Mouse (Mus musculus) intestine, embryonic 14.5 days (tissue): Measurements from ENCODE around the gene Rnf31. TPM values are rescaled to one million over a fixed set of nuclear protein-coding genes. Genes with fewer than 3 reads are reported as not detected.

Experiments
- ATAC-seq: fragments of 200-750 bp; cut with Nextera tagmentation; replicated peaks from 2 replicates; pipeline ENCODE4 v1.8.0; 2017; ENCODE audit warnings: low read depth, moderate number of reproducible peaks, moderate TSS enrichment, moderate library complexity; ENCODE audit not compliant: low FRiP score, low TSS enrichment
- DNase-seq: peaks from one replicate; pipeline ENCODE4 v3.0.0-alpha.2; 2018; ENCODE audit warnings: low spot score
- H3K27ac ChIP-seq: fragments of 300-500 bp; sonication (generic); 2 replicates; pipeline ENCODE4 v1.5.1; 2014; ENCODE audit warnings: low read depth, mild to moderate bottlenecking, control low read depth
- H3K27me3 ChIP-seq: fragments of 300-500 bp; sonication (generic); replicated peaks from 2 replicates; pipeline ENCODE4 v1.6.1; 2014; ENCODE audit warnings: low read length, control low read depth; ENCODE audit not compliant: control insufficient read depth, insufficient read depth
- H3K36me3 ChIP-seq: fragments of 300-500 bp; sonication (generic); 2 replicates; pipeline ENCODE4 v1.6.1; 2014; ENCODE audit warnings: low read length, control low read depth; ENCODE audit not compliant: control insufficient read depth, insufficient read depth
- H3K4me1 ChIP-seq: fragments of 300-500 bp; sonication (generic); replicated peaks from 2 replicates; pipeline ENCODE4 v1.6.1; 2014; ENCODE audit warnings: low read length, control low read depth, mixed read lengths; ENCODE audit not compliant: control insufficient read depth, insufficient read depth
- H3K4me2 ChIP-seq: fragments of 300-500 bp; sonication (generic); 2 replicates; pipeline ENCODE4 v1.6.1; 2014; ENCODE audit warnings: low read length
- H3K4me3 ChIP-seq: fragments of 300-500 bp; sonication (generic); 2 replicates; pipeline ENCODE4 v1.5.1; 2014; ENCODE audit warnings: low read depth, low read length, control low read depth, mixed read lengths
- H3K9ac ChIP-seq: fragments of 300-500 bp; sonication (generic); 2 replicates; pipeline ENCODE4 v1.6.1; 2014; ENCODE audit warnings: mild to moderate bottlenecking, low read length
- H3K9me3 ChIP-seq: fragments of 300-500 bp; sonication (generic); 2 replicates; pipeline ENCODE4 v1.6.1; 2016; ENCODE audit warnings: low read length, control low read depth; ENCODE audit not compliant: control insufficient read depth
- whole genome bisulfite sequencing: fragments of 180-500 bp; shearing (Covaris S2); extraction: QIAGEN DNeasy Blood & Tissue Kit; methylation state at CpG from one replicate; pipeline ENCODE4 v1.1.7; 2014; 5-methylcytosine and 5-hydroxymethylcytosine counted together
- polyA plus RNA-seq: library from polyadenylated mRNA; unstranded; fragments of >200 nt; fragmentation: Nextera tagmentation; extraction: Ambion mirVana; gene quantifications from 2 replicates; pipeline ENCODE4 v1.2.1, GENCODE M21; 2014

Gene Rnf31
- 15.9 and 20.1 TPM in 2 replicates for polyA plus RNA-seq

GRCm38 (mm10) chr14:55591331-55591891 is at the start of gene Rnf31:
Gene Rnf31 (plus strand): TSS chr14:55591708.
- peaks cover 43% of the 10 kb centered on the region for H3K36me3 ChIP-seq
- H3K27ac ChIP-seq = peak within 1 kb of the TSS; percentile 96
- ATAC-seq = peak; percentile 88
- WGBS = 0% methylated on average over 33 of the region's 33 CpGs
- no peaks in the 10 kb centered on the region for H3K9me3 ChIP-seq
- peaks cover 13% of the 10 kb centered on the region; the same call in 1 of the 2 replicates for H3K4me1 ChIP-seq
- H3K4me3 ChIP-seq = peak within 1 kb of the TSS; percentile 63
- peak within 1 kb of the TSS; percentile 97 for H3K4me2 ChIP-seq
- peak; percentile 93 for DNase-seq
- H3K9ac ChIP-seq = peak within 1 kb of the TSS; percentile 77
- no peaks in the 10 kb centered on the region for H3K27me3 ChIP-seq

GRCm38 (mm10) chr14:55542268-55542667 is 49.2 kb upstream of the Rnf31 start:
- H3K4me3 ChIP-seq = no peak overlapping the region
- DNase-seq (no peak), ATAC-seq (no peak)
- no peak overlapping the region for H3K27ac ChIP-seq
- H3K9me3 ChIP-seq = no peaks in the 10 kb centered on the region
- no peak overlapping the region for H3K9ac ChIP-seq
- no peaks in the 10 kb centered on the region for H3K27me3 ChIP-seq
- H3K4me2 ChIP-seq = no peak overlapping the region
- WGBS = 96% methylated on average over 12 of the region's 12 CpGs
- peaks cover 8% of the 10 kb centered on the region for H3K4me1 ChIP-seq
- H3K36me3 ChIP-seq = peaks cover 46% of the 10 kb centered on the region

- H3K27me3 ChIP-seq = no peaks in the 10 kb centered on the region
- WGBS = 80% methylated on average over 9 of the region's 9 CpGs
Measured at GRCm38 (mm10) chr14:55544334-55544733, 47.2 kb upstream of the Rnf31 start.

GRCm38 (mm10) chr14:55550191-55550590 is 41.3 kb upstream of the Rnf31 start:
- Histone ChIP-seq H3K4me2 (no peak overlapping the region), H3K27ac (no peak overlapping the region), H3K27me3 (no peaks in the 10 kb centered on the region), H3K4me3 (no peak overlapping the region), H3K9me3 (no peaks in the 10 kb centered on the region), H3K4me1 (no peaks in the 10 kb centered on the region), H3K9ac (no peak overlapping the region), H3K36me3 (peaks cover 52% of the 10 kb centered on the region)
- no peak for DNase-seq
- no peak for ATAC-seq
- WGBS = 87% methylated on average over 6 of the region's 6 CpGs

More at GRCm38 (mm10) chr14:55544334-55544733, 47.2 kb upstream of the Rnf31 start:
- Histone ChIP-seq H3K4me1 (peaks cover 8% of the 10 kb centered on the region), H3K27ac (no peak overlapping the region), H3K9ac (no peak overlapping the region), H3K36me3 (peaks cover 66% of the 10 kb centered on the region), H3K4me2 (no peak overlapping the region), H3K4me3 (no peak overlapping the region), H3K9me3 (no peaks in the 10 kb centered on the region)
- DNase-seq (no peak), ATAC-seq (no peak)

GRCm38 (mm10) chr14:55551347-55551746 is 40.2 kb upstream of the Rnf31 start:
- Histone ChIP-seq H3K27ac (no peak overlapping the region), H3K27me3 (no peaks in the 10 kb centered on the region), H3K9ac (no peak overlapping the region), H3K9me3 (no peaks in the 10 kb centered on the region), H3K36me3 (peaks cover 41% of the 10 kb centered on the region), H3K4me2 (no peak overlapping the region), H3K4me3 (no peak overlapping the region), H3K4me1 (no peaks in the 10 kb centered on the region)
- DNase-seq (no peak), ATAC-seq (no peak)
- WGBS = 65% methylated on average over 5 of the region's 5 CpGs

- H3K27me3 ChIP-seq = no peaks in the 10 kb centered on the region
- H3K9ac ChIP-seq = no peak overlapping the region
- H3K4me3 ChIP-seq = no peak overlapping the region
- H3K9me3 ChIP-seq = no peaks in the 10 kb centered on the region
- no peaks in the 10 kb centered on the region for H3K4me1 ChIP-seq
- peaks cover 36% of the 10 kb centered on the region for H3K36me3 ChIP-seq
- H3K27ac ChIP-seq = no peak overlapping the region
- DNase-seq (no peak), ATAC-seq (no peak)
- no peak overlapping the region for H3K4me2 ChIP-seq
- WGBS = 90% methylated on average over 8 of the region's 8 CpGs
Measured at GRCm38 (mm10) chr14:55551794-55552193, 39.7 kb upstream of the Rnf31 start.

GRCm38 (mm10) chr14:55554635-55555034 is 36.9 kb upstream of the Rnf31 start:
- H3K4me1 ChIP-seq = 0 out of 2 replicates have a peak, but pooled peaks cover 10% of the 10 kb centered on the region
- no peak overlapping the region for H3K27ac ChIP-seq
- DNase-seq (no peak), ATAC-seq (no peak)
- H3K4me3 ChIP-seq = no peak overlapping the region
- H3K4me2 ChIP-seq = no peak overlapping the region
- H3K36me3 ChIP-seq = peaks cover 8% of the 10 kb centered on the region
- H3K27me3 ChIP-seq = no peaks in the 10 kb centered on the region
- no peaks in the 10 kb centered on the region for H3K9me3 ChIP-seq
- H3K9ac ChIP-seq = no peak overlapping the region

- no peak overlapping the region for H3K4me3 ChIP-seq
- H3K4me1 ChIP-seq = 0 out of 2 replicates have a peak, but pooled peaks cover 10% of the 10 kb centered on the region
- DNase-seq (no peak), ATAC-seq (no peak)
- H3K27me3 ChIP-seq = no peaks in the 10 kb centered on the region
- H3K9me3 ChIP-seq = no peaks in the 10 kb centered on the region
- H3K4me2 ChIP-seq = no peak overlapping the region
- H3K27ac ChIP-seq = no peak overlapping the region
- no peaks in the 10 kb centered on the region for H3K36me3 ChIP-seq
- H3K9ac ChIP-seq = no peak overlapping the region
- WGBS = 79% methylated on average over 3 of the region's 3 CpGs
Measured at GRCm38 (mm10) chr14:55555788-55556187, 35.7 kb upstream of the Rnf31 start.

- Histone ChIP-seq H3K4me3 (no peak overlapping the region), H3K4me1 (peaks cover 20% of the 10 kb centered on the region), H3K9ac (no peak overlapping the region), H3K36me3 (no peaks in the 10 kb centered on the region), H3K4me2 (no peak overlapping the region), H3K27me3 (no peaks in the 10 kb centered on the region), H3K27ac (0 out of 2 replicates have a peak overlapping the region, but pooled peaks have one; percentile 43), H3K9me3 (no peaks in the 10 kb centered on the region)
- DNase-seq (peak; percentile 84), ATAC-seq (no peak)
- WGBS = 28% methylated on average over 5 of the region's 5 CpGs
Measured at GRCm38 (mm10) chr14:55557003-55557402, 34.5 kb upstream of the Rnf31 start.
